Mouse (Mus musculus) heart, postnatal 0 days (tissue): ENCODE measurements around the gene Lamb2.

ENCODE experiments used
- CTCF ChIP-seq: IDR thresholded peaks from 2 replicates; pipeline ENCODE4 v1.5.1; 2016; ENCODE audit warnings: antibody characterized with exemption, control low read depth, low read depth
- EP300 ChIP-seq: IDR thresholded peaks from 2 replicates; pipeline ENCODE4 v1.6.1; 2016; ENCODE audit warnings: antibody characterized with exemption, low read depth

DNA sequence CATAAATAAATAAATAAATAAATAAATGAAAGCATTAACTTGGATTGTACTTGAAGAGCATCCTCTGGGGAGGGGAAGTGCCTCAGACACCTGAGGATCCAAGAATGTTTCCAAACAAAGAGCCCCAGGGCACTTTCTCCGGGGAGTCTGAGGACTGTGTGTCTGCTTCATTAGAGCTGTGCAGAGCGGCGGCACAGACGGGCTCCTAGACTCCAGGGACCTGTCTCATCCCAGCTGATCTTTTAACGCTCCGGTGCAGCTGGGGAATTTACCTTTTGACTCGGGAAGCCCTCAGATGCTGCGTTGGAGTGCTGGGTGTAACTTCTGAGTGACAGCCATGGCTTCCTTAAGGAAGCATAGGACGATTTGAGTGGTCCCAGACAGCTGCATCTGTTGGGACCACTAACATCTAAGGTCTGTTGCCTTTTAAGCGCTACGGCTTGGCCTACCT lies 18.3 kb upstream of the Lamb2 start, which contains the start of gene Klhdc8b:
- TF ChIP-seq CTCF (no peak), EP300 (no peak)
